Mouse (Mus musculus): ENCODE data around the gene Entpd7.

GRCm38 (mm10) chr19:43723501-43723900, 34.0 kb downstream of the Entpd7 start:
- TF ChIP-seq CTCF (IDR thresholded peaks at IDR 0.05; ENCODE audit: control insufficient read depth, insufficient read depth, low read length) (no peak), POLR2A (IDR thresholded peaks at IDR 0.05; ENCODE audit: borderline replicate concordance, control insufficient read depth, low read depth, low read length) (no peak)
